Mouse (Mus musculus) heart, adult 8-10 months (tissue): ENCODE results near the gene Rab9b. TPM values are rescaled to one million over a fixed set of nuclear protein-coding genes. Genes with fewer than 3 reads are reported as not detected.

Experiments
- DNase-seq: peaks from one replicate; pipeline ENCODE4 v3.0.0; 2022; ENCODE audit warnings: low spot score
- total RNA-seq, 4 experiments: library from RNA; stranded (reverse); gene quantifications; 2 replicates each; pipeline ENCODE4 v1.2.4; 2022

Rab9b gene
- under 1 TPM; 0.06 to 0.41 (median 0.20) TPM for total RNA-seq

DNA sequence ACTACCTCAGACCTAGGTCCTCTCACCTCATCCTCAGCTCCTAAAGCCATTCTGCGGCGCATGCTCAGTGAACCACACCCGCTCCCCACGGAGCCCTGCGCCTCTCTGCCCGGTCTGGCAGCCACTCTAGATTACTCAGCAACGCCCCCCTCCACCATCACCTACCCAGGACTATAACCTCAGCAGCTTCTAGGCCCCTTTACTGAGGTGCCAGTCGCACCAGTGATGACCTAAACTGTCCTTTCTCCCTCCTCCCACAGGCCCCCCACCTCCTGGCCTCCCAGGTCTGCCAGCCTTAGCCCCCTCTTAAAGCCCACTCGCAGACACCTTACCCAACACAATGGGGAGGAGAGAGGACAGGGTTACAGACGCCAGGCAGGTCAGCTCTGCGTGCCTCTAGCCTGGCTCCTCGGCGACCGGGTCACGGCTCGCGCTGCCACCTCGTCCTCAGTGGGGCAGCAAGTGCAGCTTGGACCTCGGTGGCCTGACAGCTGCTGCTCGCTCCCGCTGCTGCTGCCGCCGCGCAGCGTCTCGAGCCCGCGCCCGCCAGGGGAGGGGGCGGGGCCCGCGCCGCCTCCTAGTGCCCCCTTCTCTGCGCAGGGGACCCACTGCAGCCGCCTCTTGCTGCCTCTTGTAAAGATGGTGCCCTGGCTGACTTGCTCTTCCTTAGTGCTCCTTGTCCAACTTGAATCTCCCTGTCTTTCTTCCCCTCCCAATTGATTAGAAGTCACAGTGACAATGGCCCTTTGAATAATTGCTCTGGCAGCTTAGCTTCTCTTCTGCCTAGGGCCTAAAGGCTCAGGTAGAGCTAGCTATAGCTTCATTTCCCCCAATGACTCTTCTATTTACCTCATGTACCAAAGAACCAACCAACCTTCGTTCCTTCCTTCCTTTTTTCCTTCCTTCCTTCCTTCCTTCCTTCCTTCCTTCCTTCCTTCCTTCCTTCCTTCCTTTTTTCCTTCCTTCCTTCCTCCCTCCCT lies at the start of gene Rab9b:
Rab9b (minus strand) TSS at position 695 of the 980 bp plus-strand sequence.
- no peak for DNase-seq

- no peak for DNase-seq
Observed at GRCm38 (mm10) chrX:136904369-136904768, 35.8 kb upstream of the Rab9b start.

DNA sequence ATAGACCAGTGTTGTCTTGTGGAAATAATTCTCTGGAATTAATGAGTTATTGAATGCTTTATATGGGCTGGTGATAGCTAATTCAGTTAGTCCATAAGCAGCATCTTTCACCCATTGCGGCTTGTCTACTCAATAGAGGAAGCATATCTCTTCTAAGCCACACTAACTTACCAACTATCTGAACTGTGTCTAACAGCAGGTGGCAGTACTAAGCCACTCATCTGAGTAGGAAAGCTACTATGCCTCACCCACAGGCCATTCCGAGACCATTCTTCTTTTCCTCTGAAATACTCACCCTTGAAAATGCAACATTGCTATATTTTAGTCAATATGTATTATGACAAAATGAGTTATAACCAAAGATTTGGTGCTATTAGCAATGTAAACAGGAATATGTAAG lies 27.2 kb upstream of the Rab9b start:
- DNase-seq = no peak

DNA sequence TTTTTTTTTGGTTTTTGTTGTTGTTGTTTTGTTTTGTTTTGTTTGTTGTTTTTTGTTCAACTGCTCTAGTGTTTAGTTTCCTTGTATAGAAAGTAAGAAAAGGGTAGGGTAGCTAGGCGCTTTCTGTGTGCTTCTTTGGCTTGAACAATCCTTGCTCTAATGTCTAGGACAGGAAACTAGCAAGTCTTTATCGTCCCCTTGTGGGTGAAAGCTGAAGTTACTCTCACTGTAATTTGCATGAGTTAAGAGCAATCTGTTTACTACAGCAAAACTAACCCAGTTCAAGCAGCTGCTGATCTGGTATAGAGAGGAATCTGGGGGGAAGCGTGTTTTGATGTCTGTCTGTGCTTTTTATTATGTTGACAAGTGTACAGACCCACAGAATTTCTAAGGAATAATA lies 18.3 kb downstream of the Rab9b start:
- no peak for DNase-seq

GRCm38 (mm10) chrX:136828610-136829009 lies 39.9 kb downstream of the Rab9b start:
- DNase-seq = no peak

GRCm38 (mm10) chrX:136825016-136825415 lies 43.5 kb downstream of the Rab9b start:
- no peak for DNase-seq

- DNase-seq = no peak
Observed at GRCm38 (mm10) chrX:136822371-136822770, 46.2 kb downstream of the Rab9b start, which contains the start of gene Plp1. Gene Plp1 (plus strand): TSS chrX:136822671.

GRCm38 (mm10) chrX:136820250-136820649 lies 48.3 kb downstream of the Rab9b start:
- peak; percentile 49 for DNase-seq

- DNase-seq = peak; percentile 6
Observed at GRCm38 (mm10) chrX:136819752-136820151, 48.8 kb downstream of the Rab9b start.

Other genes with a start within 250 kb of the Rab9b start
- 1 to 10 TPM; 4.5 to 4.7 (median 4.6) TPM for gene Tceal1, start 160.8 kb downstream of the Rab9b start, total RNA-seq
- gene Morf4l2, start 125.1 kb downstream of the Rab9b start, total RNA-seq = 10 to 100 TPM; 71.4 to 91.7 (median 83.0) TPM
- gene Glra4, start 88.6 kb downstream of the Rab9b start, total RNA-seq = not detected
- 1 to 10 TPM; 3.4 to 5.1 (median 4.3) TPM for gene Plp1, start 46.1 kb downstream of the Rab9b start, total RNA-seq
- gene H2bfm, start 58.6 kb upstream of the Rab9b start, total RNA-seq = not detected
- 1 to 10 TPM in 2 of 4 experiments, under 1 TPM in 1, not detected in 1; 0.90 to 1.6 (median 1.4) TPM for gene Tmsb15b2, start 106.7 kb upstream of the Rab9b start, total RNA-seq
- not detected for gene Tmsb15l, start 108.1 kb upstream of the Rab9b start, total RNA-seq
- gene Tmsb15b1, start 108.1 kb upstream of the Rab9b start, total RNA-seq = not detected
- gene Zcchc18, start 124.4 kb upstream of the Rab9b start, total RNA-seq = under 1 TPM in 3 of 4 experiments, not detected in 1; 0.12 to 0.29 (median 0.13) TPM
- 1 to 10 TPM; 1.8 to 4.0 (median 2.7) TPM for gene Slc25a53, start 169.5 kb upstream of the Rab9b start, total RNA-seq
- gene Fam199x, start 180.8 kb upstream of the Rab9b start, total RNA-seq = 1 to 10 TPM; 3.5 to 5.5 (median 4.2) TPM